Mouse (Mus musculus): Measurements from ENCODE around the gene Met. TPM values are rescaled to one million over a fixed set of nuclear protein-coding genes. Genes with fewer than 3 reads are reported as not detected.

Met gene
- polyA plus RNA-seq, 1 experiment from 2014 or later: 9.3 TPM

DNA sequence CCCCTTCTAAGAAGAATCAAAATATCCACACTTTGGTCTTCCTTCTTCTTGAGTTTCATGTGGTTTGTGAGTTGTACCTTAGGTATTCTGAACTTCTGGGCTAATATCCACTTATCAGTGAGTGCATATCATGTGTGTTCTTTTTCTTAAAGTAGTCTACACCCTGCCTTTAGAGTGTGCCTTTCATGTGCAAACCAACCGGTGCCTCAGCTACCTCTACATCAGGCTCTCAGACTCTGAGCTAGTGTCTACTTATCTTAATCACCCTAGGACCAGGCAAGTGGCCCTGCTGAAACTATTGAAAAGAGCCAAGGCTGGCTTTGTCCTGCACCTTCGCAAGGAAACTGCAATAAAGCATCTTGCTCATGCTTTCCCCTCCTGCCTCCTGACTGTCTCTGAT lies 97.7 kb downstream of the Met start:
- no peaks in the 10 kb centered on the region for H3K9me3 ChIP-seq (ENCODE audit: low read length)
- no peak overlapping the region for H3K4me2 ChIP-seq (replicated peaks; ENCODE audit: low read depth, low read length)
- no peak overlapping the region for H3K9ac ChIP-seq (replicated peaks; ENCODE audit: low read depth)
- ATAC-seq (peak; percentile 51), DNase-seq (ENCODE audit: low spot score) (peak; percentile 28)
- H3K27me3 ChIP-seq (replicated peaks; ENCODE audit: insufficient read depth, low read length): no peaks in the 10 kb centered on the region
- TF ChIP-seq CTCF (IDR thresholded peaks at IDR 0.05) (no peak), EP300 (IDR thresholded peaks at IDR 0.05) (no peak)
- H3K36me3 ChIP-seq (ENCODE audit: insufficient read depth, low read length): no peaks in the 10 kb centered on the region
- H3K4me1 ChIP-seq (ENCODE audit: insufficient read depth, low read depth, low read length): peaks cover 3% of the 10 kb centered on the region; the same call in 1 of the 2 replicates
- H3K27ac ChIP-seq (ENCODE audit: low read length): peak overlapping the region; percentile 26; the same call in 1 of the 2 replicates
- WGBS: 15% methylated on average over 2 of the region's 2 CpGs
- no peak overlapping the region for H3K4me3 ChIP-seq (ENCODE audit: low read depth, low read length)

DNA sequence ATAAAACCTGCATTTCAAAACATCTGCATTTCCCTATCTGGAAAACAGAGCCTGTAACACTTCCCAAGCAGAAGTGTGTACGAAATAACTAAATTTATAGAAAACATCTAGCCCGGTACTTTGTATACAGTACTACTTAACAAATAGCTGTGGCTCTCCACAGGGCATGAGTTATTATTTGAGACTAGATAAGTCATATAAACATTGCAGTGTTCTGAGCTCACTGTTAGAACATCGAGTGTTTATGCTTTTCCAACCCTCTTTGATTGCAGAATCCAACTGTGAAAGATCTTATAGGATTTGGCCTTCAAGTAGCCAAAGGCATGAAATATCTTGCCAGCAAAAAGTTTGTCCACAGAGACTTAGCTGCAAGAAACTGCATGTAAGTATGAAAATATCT lies 98.3 kb downstream of the Met start:
- Histone ChIP-seq H3K36me3 (ENCODE audit: insufficient read depth, low read length) (no peaks in the 10 kb centered on the region), H3K9me3 (ENCODE audit: low read length) (no peaks in the 10 kb centered on the region), H3K4me1 (ENCODE audit: insufficient read depth, low read depth, low read length) (peaks cover 3% of the 10 kb centered on the region; the same call in 1 of the 2 replicates), H3K27me3 (replicated peaks; ENCODE audit: insufficient read depth, low read length) (no peaks in the 10 kb centered on the region), H3K4me3 (ENCODE audit: low read depth, low read length) (no peak overlapping the region), H3K9ac (replicated peaks; ENCODE audit: low read depth) (no peak overlapping the region), H3K27ac (ENCODE audit: low read length) (0 out of 2 replicates have a peak overlapping the region, but pooled peaks have one; percentile 26), H3K4me2 (replicated peaks; ENCODE audit: low read depth, low read length) (no peak overlapping the region)
- 25% methylated on average over 3 of the region's 3 CpGs for WGBS
- ATAC-seq (peak; percentile 51; the same call in 1 of the 2 replicates), DNase-seq (ENCODE audit: low spot score) (peak; percentile 39)
- TF ChIP-seq CTCF (IDR thresholded peaks at IDR 0.05) (no peak), EP300 (IDR thresholded peaks at IDR 0.05) (no peak)

- TF ChIP-seq CTCF (IDR thresholded peaks at IDR 0.05) (no peak), EP300 (IDR thresholded peaks at IDR 0.05) (no peak)
- WGBS: 28% methylated on average over 10 of the region's 10 CpGs
Observed at GRCm38 (mm10) chr6:17562472-17563088, 99.0 kb downstream of the Met start.

GRCm38 (mm10) chr6:17568702-17569352 lies 105.2 kb downstream of the Met start:
- no peak overlapping the region for H3K27ac ChIP-seq (ENCODE audit: low read length)
- H3K4me3 ChIP-seq (ENCODE audit: low read depth, low read length): no peak overlapping the region
- H3K9me3 ChIP-seq (ENCODE audit: low read length): no peaks in the 10 kb centered on the region
- ATAC-seq (peak; percentile 32; the same call in 1 of the 2 replicates), DNase-seq (ENCODE audit: low spot score) (peak; percentile 19)
- TF ChIP-seq CTCF (IDR thresholded peaks at IDR 0.05): no peak
- no peak for TF ChIP-seq EP300 (IDR thresholded peaks at IDR 0.05)
- H3K9ac ChIP-seq (replicated peaks; ENCODE audit: low read depth): no peak overlapping the region
- H3K4me2 ChIP-seq (replicated peaks; ENCODE audit: low read depth, low read length): no peak overlapping the region
- H3K36me3 ChIP-seq (ENCODE audit: insufficient read depth, low read length): no peaks in the 10 kb centered on the region
- H3K27me3 ChIP-seq (replicated peaks; ENCODE audit: insufficient read depth, low read length): no peaks in the 10 kb centered on the region
- no peaks in the 10 kb centered on the region for H3K4me1 ChIP-seq (ENCODE audit: insufficient read depth, low read depth, low read length)
- 61% methylated on average over 11 of the region's 11 CpGs for WGBS

More at GRCm38 (mm10) chr6:17562472-17563088, 99.0 kb downstream of the Met start:
- Histone ChIP-seq H3K36me3 (ENCODE audit: insufficient read depth, low read length) (no peaks in the 10 kb centered on the region), H3K4me3 (ENCODE audit: low read depth, low read length) (no peak overlapping the region), H3K9me3 (ENCODE audit: low read length) (no peaks in the 10 kb centered on the region), H3K4me1 (ENCODE audit: insufficient read depth, low read depth, low read length) (peaks cover 3% of the 10 kb centered on the region; the same call in 1 of the 2 replicates), H3K27me3 (replicated peaks; ENCODE audit: insufficient read depth, low read length) (no peaks in the 10 kb centered on the region), H3K9ac (replicated peaks; ENCODE audit: low read depth) (no peak overlapping the region), H3K27ac (ENCODE audit: low read length) (no peak overlapping the region), H3K4me2 (replicated peaks; ENCODE audit: low read depth, low read length) (no peak overlapping the region)
- DNase-seq (ENCODE audit: low spot score): peak; percentile 8
- ATAC-seq: no peak

DNA sequence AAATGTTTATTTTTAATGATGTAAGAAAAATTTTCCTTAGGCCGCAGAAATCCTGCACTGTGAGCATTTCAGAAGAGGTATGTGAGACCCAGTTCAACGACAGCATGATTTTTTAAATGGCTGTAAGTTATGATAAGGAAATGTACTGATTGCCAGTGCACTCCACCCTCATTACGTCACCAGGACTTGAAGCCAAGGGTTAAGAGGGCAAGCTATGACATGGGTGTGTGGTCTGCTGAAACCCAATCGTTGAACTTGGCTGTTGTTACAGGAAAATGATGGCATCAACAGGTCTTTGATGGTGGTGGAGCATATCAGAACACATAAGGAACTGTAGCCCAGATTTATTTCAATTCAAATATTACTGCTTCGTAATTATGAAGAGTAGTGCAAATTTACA lies 109.6 kb downstream of the Met start:
- no peak overlapping the region for H3K27ac ChIP-seq (ENCODE audit: low read length)
- H3K9me3 ChIP-seq (ENCODE audit: low read length): no peaks in the 10 kb centered on the region
- no peak overlapping the region for H3K9ac ChIP-seq (replicated peaks; ENCODE audit: low read depth)
- no peaks in the 10 kb centered on the region for H3K27me3 ChIP-seq (replicated peaks; ENCODE audit: insufficient read depth, low read length)
- TF ChIP-seq EP300 (IDR thresholded peaks at IDR 0.05) (no peak), CTCF (IDR thresholded peaks at IDR 0.05) (no peak)
- H3K4me2 ChIP-seq (replicated peaks; ENCODE audit: low read depth, low read length): no peak overlapping the region
- DNase-seq (ENCODE audit: low spot score) (peak; percentile 41), ATAC-seq (peak; percentile 40)
- no peaks in the 10 kb centered on the region for H3K36me3 ChIP-seq (ENCODE audit: insufficient read depth, low read length)
- H3K4me1 ChIP-seq (ENCODE audit: insufficient read depth, low read depth, low read length): no peaks in the 10 kb centered on the region
- no peak overlapping the region for H3K4me3 ChIP-seq (ENCODE audit: low read depth, low read length)
- WGBS: 35% methylated on average over 5 of the region's 5 CpGs

- H3K27me3 ChIP-seq (replicated peaks; ENCODE audit: insufficient read depth, low read length): no peaks in the 10 kb centered on the region
- H3K4me3 ChIP-seq (ENCODE audit: low read depth, low read length): no peak overlapping the region
- DNase-seq (ENCODE audit: low spot score): peak; percentile 15
- H3K4me2 ChIP-seq (replicated peaks; ENCODE audit: low read depth, low read length): no peak overlapping the region
- no peaks in the 10 kb centered on the region for H3K9me3 ChIP-seq (ENCODE audit: low read length)
- no peak for ATAC-seq
- no peak overlapping the region for H3K27ac ChIP-seq (ENCODE audit: low read length)
- 75% methylated on average over 2 of the region's 2 CpGs for WGBS
- H3K4me1 ChIP-seq (ENCODE audit: insufficient read depth, low read depth, low read length): no peaks in the 10 kb centered on the region
- TF ChIP-seq CTCF (IDR thresholded peaks at IDR 0.05): no peak
- no peak for TF ChIP-seq EP300 (IDR thresholded peaks at IDR 0.05)
- no peaks in the 10 kb centered on the region for H3K36me3 ChIP-seq (ENCODE audit: insufficient read depth, low read length)
- no peak overlapping the region for H3K9ac ChIP-seq (replicated peaks; ENCODE audit: low read depth)
Observed at GRCm38 (mm10) chr6:17573732-17574131, 110.1 kb downstream of the Met start.

Measured in lung, postnatal 0 days (tissue).